18 mouse cellular contexts compared by ENCODE assay signal in the genomic region with DNA sequence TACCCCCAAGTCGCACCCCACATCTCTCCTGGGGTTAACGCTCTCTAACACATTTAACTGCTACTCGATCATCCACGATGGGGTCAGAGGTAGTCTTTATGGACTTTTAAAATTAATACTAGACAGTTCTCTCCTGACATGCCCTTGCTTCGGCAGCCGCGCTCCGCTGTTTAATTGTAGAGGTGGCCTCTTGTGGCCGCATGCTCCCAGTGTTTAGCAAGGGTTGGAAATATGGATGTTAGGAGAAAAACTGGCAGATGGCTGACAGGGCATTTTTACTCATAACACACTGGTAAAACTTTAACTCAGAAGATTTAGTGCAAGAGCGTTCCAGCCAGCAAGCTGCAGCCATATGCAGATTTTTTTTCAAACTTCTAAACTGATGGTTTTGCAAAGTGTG.
DNase-seq lines count a peak whose midpoint lies in the region; ATAC-seq and TF ChIP-seq lines count a peak whose summit lies in the region.
"Had no signal": no experiment of that assay in that cellular context is flagged by ENCODE, and none has a peak within 500 bp of the region (broad histone marks: within the 10 kb centered on the region; RNA-seq: fewer than 3 reads in every experiment).

No protein-coding gene starts in this region.

- no peak overlapping the region for H3K27ac ChIP-seq in forebrain, postnatal 0 days (ENCODE audit: low read depth, low read length)
- no peak overlapping the region for H3K27ac ChIP-seq in forebrain, embryonic 11.5 days (ENCODE audit: low read depth, low read length)
- no peak overlapping the region for H3K27ac ChIP-seq in limb, embryonic 11.5 days (replicated peaks; ENCODE audit: low read depth, low read length)
- H3K27ac ChIP-seq in limb, embryonic 10.5 days, result no peak overlapping the region
- H3K27ac ChIP-seq in intestine, embryonic 15.5 days, result no peak overlapping the region
- H3K27ac ChIP-seq: heart, embryonic 10.5 days; hindbrain, embryonic 12.5 days; liver, embryonic 13.5 days had no signal

- H3K27me3 ChIP-seq in forebrain, postnatal 0 days (ENCODE audit: insufficient read depth, low read length), result no peaks in the 10 kb centered on the region
- no peaks in the 10 kb centered on the region for H3K27me3 ChIP-seq in forebrain, embryonic 11.5 days (ENCODE audit: control insufficient read depth, insufficient read depth, low read length)
- no peaks in the 10 kb centered on the region for H3K27me3 ChIP-seq in limb, embryonic 11.5 days (ENCODE audit: control insufficient read depth, insufficient read depth, low read length)
- no peaks in the 10 kb centered on the region for H3K27me3 ChIP-seq in limb, embryonic 10.5 days (ENCODE audit: low read depth, poor library complexity, severe bottlenecking)
- no peaks in the 10 kb centered on the region for H3K27me3 ChIP-seq in intestine, embryonic 15.5 days (replicated peaks)
- H3K27me3 ChIP-seq: hindbrain, embryonic 12.5 days; liver, embryonic 13.5 days had no signal

- no peaks in the 10 kb centered on the region for H3K4me1 ChIP-seq in forebrain, postnatal 0 days (ENCODE audit: insufficient read depth)
- no peaks in the 10 kb centered on the region for H3K4me1 ChIP-seq in forebrain, embryonic 11.5 days (replicated peaks; ENCODE audit: control insufficient read depth, insufficient read depth, low read length)
- peaks cover 4% of the 10 kb centered on the region; the same call in 1 of the 2 replicates for H3K4me1 ChIP-seq in limb, embryonic 11.5 days (ENCODE audit: control insufficient read depth, insufficient read depth, low read length)
- peaks cover 8% of the 10 kb centered on the region for H3K4me1 ChIP-seq in limb, embryonic 10.5 days
- no peaks in the 10 kb centered on the region for H3K4me1 ChIP-seq in intestine, embryonic 15.5 days (replicated peaks)
- H3K4me1 ChIP-seq: liver, embryonic 13.5 days had no signal

- no peaks in the 10 kb centered on the region for H3K9me3 ChIP-seq in forebrain, postnatal 0 days (ENCODE audit: low read length)
- no peaks in the 10 kb centered on the region for H3K9me3 ChIP-seq in forebrain, embryonic 11.5 days (ENCODE audit: control insufficient read depth, low read length)
- H3K9me3 ChIP-seq in limb, embryonic 11.5 days (ENCODE audit: control insufficient read depth, low read length), result no peaks in the 10 kb centered on the region
- no peaks in the 10 kb centered on the region for H3K9me3 ChIP-seq in limb, embryonic 10.5 days (replicated peaks)
- no peaks in the 10 kb centered on the region for H3K9me3 ChIP-seq in intestine, embryonic 15.5 days
- H3K9me3 ChIP-seq: heart, embryonic 10.5 days; hindbrain, embryonic 12.5 days; liver, embryonic 13.5 days had no signal

- H3K4me3 ChIP-seq in forebrain, postnatal 0 days (ENCODE audit: low read depth, low read length), result no peak overlapping the region
- no peak overlapping the region for H3K4me3 ChIP-seq in forebrain, embryonic 11.5 days (ENCODE audit: low read depth, low read length)
- H3K4me3 ChIP-seq in limb, embryonic 11.5 days (ENCODE audit: low read depth, low read length), result no peak overlapping the region
- H3K4me3 ChIP-seq in limb, embryonic 10.5 days, result no peak overlapping the region
- H3K4me3 ChIP-seq in intestine, embryonic 15.5 days (replicated peaks), result no peak overlapping the region
- H3K4me3 ChIP-seq: heart, embryonic 10.5 days; hindbrain, embryonic 12.5 days; liver, embryonic 13.5 days had no signal

- no peak overlapping the region for H3K4me2 ChIP-seq in forebrain, postnatal 0 days (ENCODE audit: low read depth)
- no peak overlapping the region for H3K4me2 ChIP-seq in forebrain, embryonic 11.5 days (ENCODE audit: low read depth, low read length, severe bottlenecking)
- H3K4me2 ChIP-seq in limb, embryonic 11.5 days (ENCODE audit: low read depth, severe bottlenecking), result no peak overlapping the region
- peak overlapping the region; percentile 35 for H3K4me2 ChIP-seq in intestine, embryonic 15.5 days (replicated peaks)
- H3K4me2 ChIP-seq: hindbrain, embryonic 12.5 days; liver, embryonic 13.5 days had no signal

- WGBS in forebrain, postnatal 0 days, result 69% methylated on average over 10 of the region's 10 CpGs
- WGBS in forebrain, embryonic 11.5 days, result 85% methylated on average over 10 of the region's 10 CpGs
- WGBS in limb, embryonic 11.5 days, result 64% methylated on average over 10 of the region's 10 CpGs
- 84% methylated on average over 10 of the region's 10 CpGs for WGBS in limb, embryonic 10.5 days
- 17% methylated on average over 10 of the region's 10 CpGs for WGBS in intestine, embryonic 15.5 days

- no peak overlapping the region for H3K9ac ChIP-seq in forebrain, postnatal 0 days
- no peak overlapping the region for H3K9ac ChIP-seq in forebrain, embryonic 11.5 days (ENCODE audit: low read length)
- H3K9ac ChIP-seq in limb, embryonic 11.5 days (ENCODE audit: low read length), result no peak overlapping the region
- H3K9ac ChIP-seq in intestine, embryonic 15.5 days, result no peak overlapping the region
- H3K9ac ChIP-seq: hindbrain, embryonic 12.5 days; liver, embryonic 13.5 days had no signal

- ATAC-seq in forebrain, postnatal 0 days, result no peak
- no peak for ATAC-seq in forebrain, embryonic 11.5 days (replicated peaks; ENCODE audit: low FRiP score)
- no peak for ATAC-seq in limb, embryonic 11.5 days (ENCODE audit: insufficient number of reproducible peaks, low FRiP score, low TSS enrichment, low read depth)
- peak; percentile 62 for ATAC-seq in intestine, embryonic 15.5 days
- ATAC-seq: forebrain, embryonic 16.5 days; Patski had no signal

- H3K36me3 ChIP-seq in forebrain, postnatal 0 days (ENCODE audit: insufficient read depth), result no peaks in the 10 kb centered on the region
- no peaks in the 10 kb centered on the region for H3K36me3 ChIP-seq in forebrain, embryonic 11.5 days (ENCODE audit: control insufficient read depth, insufficient read depth, low read length)
- H3K36me3 ChIP-seq in limb, embryonic 11.5 days (ENCODE audit: control insufficient read depth, insufficient read depth, low read length), result no peaks in the 10 kb centered on the region
- H3K36me3 ChIP-seq in limb, embryonic 10.5 days, result no peaks in the 10 kb centered on the region
- no peaks in the 10 kb centered on the region for H3K36me3 ChIP-seq in intestine, embryonic 15.5 days
- H3K36me3 ChIP-seq: heart, embryonic 10.5 days; hindbrain, embryonic 12.5 days; liver, embryonic 13.5 days had no signal

- peak; percentile 14; the same call in 1 of the 2 replicates for TF ChIP-seq CTCF in forebrain, postnatal 0 days (IDR thresholded peaks at IDR 0.05; ENCODE audit: low read depth)

- no peak for DNase-seq in forebrain, postnatal 0 days
- DNase-seq in forebrain, embryonic 11.5 days (ENCODE audit: low spot score), result no peak
- peak; percentile 31 for DNase-seq in limb, embryonic 11.5 days (ENCODE audit: low spot score)
- no peak for DNase-seq in limb, embryonic 10.5 days (ENCODE audit: low spot score)
- DNase-seq in retina, postnatal 1 day, result peak; percentile 24
- no peak for DNase-seq in neural tube, embryonic 10.5 days (ENCODE audit: extremely low spot score, low spot score)
- DNase-seq in frontal cortex, postnatal 10 days (ENCODE audit: low spot score in 2 of 2), result no peak
- DNase-seq: adrenal gland, adult 8-10 months; cerebellum, adult 9-11 months; liver, embryonic 13.5 days; lung, postnatal 36 days; right cerebral cortex, adult 18-20 months; thymus, postnatal 36 days had no signal

Comparison
In these comparisons a context has a peak if more than half of its experiments do, and no peak if none do; other contexts are left out.
1. DNase-seq: peak in limb, embryonic 11.5 days (single experiment) and retina, postnatal 1 day (single experiment); none in forebrain, postnatal 0 days (single experiment), forebrain, embryonic 11.5 days (single experiment), limb, embryonic 10.5 days (single experiment), neural tube, embryonic 10.5 days (single experiment) and frontal cortex, postnatal 10 days (0 of 2).